ENCODE assay signal across 14 mouse cellular contexts in genomic region chr7:64808876-64809275, GRCm38 (mm10).
DNase-seq lines count a peak whose midpoint lies in the region; ATAC-seq and TF ChIP-seq lines count a peak whose summit lies in the region.
"Had no signal": no experiment of that assay in that cellular context is flagged by ENCODE, and none has a peak within 500 bp of the region (broad histone marks: within the 10 kb centered on the region; RNA-seq: fewer than 3 reads in every experiment).

No protein-coding gene starts in this region.

- no peak overlapping the region for H3K4me3 ChIP-seq in forebrain, postnatal 0 days (ENCODE audit: low read depth, low read length)
- no peak overlapping the region for H3K4me3 ChIP-seq in midbrain, embryonic 10.5 days
- no peak overlapping the region for H3K4me3 ChIP-seq in neural tube, embryonic 14.5 days (ENCODE audit: low read depth, low read length)
- H3K4me3 ChIP-seq: layer of hippocampus, adult 2 months; liver, embryonic 13.5 days; myocyte had no signal

- peak; percentile 66 for ATAC-seq in forebrain, postnatal 0 days
- ATAC-seq in neural tube, embryonic 14.5 days (ENCODE audit: low read depth): peak; percentile 54; the same call in 1 of the 2 replicates

- 31% methylated on average over 6 of the region's 6 CpGs for WGBS in forebrain, postnatal 0 days
- 45% methylated on average over 6 of the region's 6 CpGs for WGBS in midbrain, embryonic 10.5 days
- WGBS in neural tube, embryonic 14.5 days: 30% methylated on average over 6 of the region's 6 CpGs

- H3K36me3 ChIP-seq in forebrain, postnatal 0 days (ENCODE audit: insufficient read depth): no peaks in the 10 kb centered on the region
- H3K36me3 ChIP-seq in midbrain, embryonic 10.5 days: no peaks in the 10 kb centered on the region
- H3K36me3 ChIP-seq in neural tube, embryonic 14.5 days (ENCODE audit: control insufficient read depth, insufficient read depth, low read length): no peaks in the 10 kb centered on the region
- H3K36me3 ChIP-seq: liver, embryonic 13.5 days had no signal

- H3K27me3 ChIP-seq in forebrain, postnatal 0 days (ENCODE audit: insufficient read depth, low read length): no peaks in the 10 kb centered on the region
- no peaks in the 10 kb centered on the region for H3K27me3 ChIP-seq in midbrain, embryonic 10.5 days (ENCODE audit: low read depth, poor library complexity, severe bottlenecking)
- no peaks in the 10 kb centered on the region for H3K27me3 ChIP-seq in neural tube, embryonic 14.5 days (ENCODE audit: control insufficient read depth, insufficient read depth, low read length)
- H3K27me3 ChIP-seq: liver, embryonic 13.5 days had no signal

- no peak overlapping the region for H3K27ac ChIP-seq in forebrain, postnatal 0 days (ENCODE audit: low read depth, low read length)
- no peak overlapping the region for H3K27ac ChIP-seq in midbrain, embryonic 10.5 days (replicated peaks)
- H3K27ac ChIP-seq in neural tube, embryonic 14.5 days (ENCODE audit: low read depth, low read length): no peak overlapping the region
- H3K27ac ChIP-seq: layer of hippocampus, adult 2 months; liver, embryonic 13.5 days had no signal

- no peaks in the 10 kb centered on the region for H3K9me3 ChIP-seq in forebrain, postnatal 0 days (ENCODE audit: low read length)
- no peaks in the 10 kb centered on the region for H3K9me3 ChIP-seq in midbrain, embryonic 10.5 days (replicated peaks)
- no peaks in the 10 kb centered on the region for H3K9me3 ChIP-seq in neural tube, embryonic 14.5 days (ENCODE audit: control insufficient read depth, low read length)
- H3K9me3 ChIP-seq: liver, embryonic 13.5 days had no signal

- H3K4me2 ChIP-seq in forebrain, postnatal 0 days (ENCODE audit: low read depth): no peak overlapping the region
- no peak overlapping the region for H3K4me2 ChIP-seq in neural tube, embryonic 14.5 days (ENCODE audit: low read depth, low read length)
- H3K4me2 ChIP-seq: liver, embryonic 13.5 days had no signal

- H3K9ac ChIP-seq in forebrain, postnatal 0 days: no peak overlapping the region
- no peak overlapping the region for H3K9ac ChIP-seq in neural tube, embryonic 14.5 days (replicated peaks; ENCODE audit: low read depth, low read length)
- H3K9ac ChIP-seq: liver, embryonic 13.5 days had no signal

- H3K4me1 ChIP-seq in forebrain, postnatal 0 days (ENCODE audit: insufficient read depth): no peaks in the 10 kb centered on the region
- peaks cover 12% of the 10 kb centered on the region for H3K4me1 ChIP-seq in midbrain, embryonic 10.5 days
- peaks cover 8% of the 10 kb centered on the region; the same call in 1 of the 2 replicates for H3K4me1 ChIP-seq in neural tube, embryonic 14.5 days (ENCODE audit: control insufficient read depth, insufficient read depth, low read length)
- H3K4me1 ChIP-seq: liver, embryonic 13.5 days had no signal

- TF ChIP-seq CTCF in forebrain, postnatal 0 days (IDR thresholded peaks at IDR 0.05; ENCODE audit: low read depth): no peak

- peak; percentile 18 to 26 for DNase-seq in right cerebral cortex, adult 2 months (ENCODE audit: low spot score in 2 of 2)
- DNase-seq in right cerebral cortex, adult 18-20 months: no peak
- no peak for DNase-seq in forebrain, postnatal 0 days
- peak; percentile 65 for DNase-seq in midbrain, embryonic 10.5 days (ENCODE audit: low spot score)
- no peak for DNase-seq in kidney, postnatal 10 days
- no peak for DNase-seq in frontal cortex, postnatal 25 days (ENCODE audit: low spot score in 2 of 2)
- no peak for DNase-seq in cerebellum, adult 8-10 months
- DNase-seq: cerebellum, adult 9-10 months; kidney, adult 8-10 months; liver, embryonic 13.5 days; lung, postnatal 14 days had no signal

Comparison
In these comparisons a context has a peak if more than half of its experiments do, and no peak if none do; other contexts are left out.
1. DNase-seq: peak in right cerebral cortex, adult 2 months (2 of 2) and midbrain, embryonic 10.5 days (single experiment); none in right cerebral cortex, adult 18-20 months (single experiment), forebrain, postnatal 0 days (single experiment), kidney, postnatal 10 days (single experiment), frontal cortex, postnatal 25 days (0 of 2) and cerebellum, adult 8-10 months (single experiment).